Mouse (Mus musculus) liver (tissue): ENCODE results near the gene Prkag1.

Source experiments
- DNase-seq: peaks from one replicate; pipeline ENCODE4 v3.0.0-alpha.2; 2020; ENCODE audit warnings: mixed read lengths

Gene Prkag1

GRCm38 (mm10) chr15:98830736-98831683 is at the start of gene Prkag1:
Gene Prkag1, minus strand, starts transcription at chr15:98831521.
- peak; percentile 97 for DNase-seq

- DNase-seq = peak; percentile 73
These were observed 46.0 kb upstream of the Prkag1 start for GRCm38 (mm10) chr15:98877331-98877730.

- DNase-seq = peak; percentile 94
These were observed 40.9 kb upstream of the Prkag1 start for GRCm38 (mm10) chr15:98871916-98872888.

- DNase-seq = peak; percentile 67
These were observed 40.0 kb upstream of the Prkag1 start, which contains the start of gene Kmt2d for GRCm38 (mm10) chr15:98871070-98871915. Gene Kmt2d, minus strand, starts transcription at chr15:98871204.

GRCm38 (mm10) chr15:98870179-98871069 is 39.1 kb upstream of the Prkag1 start:
- peak; percentile 40 for DNase-seq

- DNase-seq = peak; percentile 50
These were observed 38.2 kb upstream of the Prkag1 start for GRCm38 (mm10) chr15:98869342-98870178.

GRCm38 (mm10) chr15:98868346-98869063 is 37.2 kb upstream of the Prkag1 start:
- no peak for DNase-seq

GRCm38 (mm10) chr15:98867321-98867720 is 36.0 kb upstream of the Prkag1 start:
- DNase-seq = peak; percentile 42

GRCm38 (mm10) chr15:98866501-98866900 is 35.2 kb upstream of the Prkag1 start:
- no peak for DNase-seq

- DNase-seq = no peak
These were observed 34.5 kb upstream of the Prkag1 start for GRCm38 (mm10) chr15:98865771-98866170.

- no peak for DNase-seq
These were observed 33.6 kb upstream of the Prkag1 start for GRCm38 (mm10) chr15:98864951-98865350.

GRCm38 (mm10) chr15:98863451-98863958 is 32.2 kb upstream of the Prkag1 start:
- DNase-seq = no peak

- no peak for DNase-seq
These were observed 30.5 kb upstream of the Prkag1 start for GRCm38 (mm10) chr15:98861701-98862410.

GRCm38 (mm10) chr15:98860921-98861320 is 29.6 kb upstream of the Prkag1 start:
- no peak for DNase-seq

- no peak for DNase-seq
These were observed 28.2 kb upstream of the Prkag1 start for GRCm38 (mm10) chr15:98859319-98860043.

GRCm38 (mm10) chr15:98854214-98854613 is 22.9 kb upstream of the Prkag1 start:
- DNase-seq = no peak

- no peak for DNase-seq
These were observed 22.0 kb upstream of the Prkag1 start for GRCm38 (mm10) chr15:98853161-98853937.
